Mouse (Mus musculus): ENCODE measurements around the gene Evl.

The Evl gene

DNA sequence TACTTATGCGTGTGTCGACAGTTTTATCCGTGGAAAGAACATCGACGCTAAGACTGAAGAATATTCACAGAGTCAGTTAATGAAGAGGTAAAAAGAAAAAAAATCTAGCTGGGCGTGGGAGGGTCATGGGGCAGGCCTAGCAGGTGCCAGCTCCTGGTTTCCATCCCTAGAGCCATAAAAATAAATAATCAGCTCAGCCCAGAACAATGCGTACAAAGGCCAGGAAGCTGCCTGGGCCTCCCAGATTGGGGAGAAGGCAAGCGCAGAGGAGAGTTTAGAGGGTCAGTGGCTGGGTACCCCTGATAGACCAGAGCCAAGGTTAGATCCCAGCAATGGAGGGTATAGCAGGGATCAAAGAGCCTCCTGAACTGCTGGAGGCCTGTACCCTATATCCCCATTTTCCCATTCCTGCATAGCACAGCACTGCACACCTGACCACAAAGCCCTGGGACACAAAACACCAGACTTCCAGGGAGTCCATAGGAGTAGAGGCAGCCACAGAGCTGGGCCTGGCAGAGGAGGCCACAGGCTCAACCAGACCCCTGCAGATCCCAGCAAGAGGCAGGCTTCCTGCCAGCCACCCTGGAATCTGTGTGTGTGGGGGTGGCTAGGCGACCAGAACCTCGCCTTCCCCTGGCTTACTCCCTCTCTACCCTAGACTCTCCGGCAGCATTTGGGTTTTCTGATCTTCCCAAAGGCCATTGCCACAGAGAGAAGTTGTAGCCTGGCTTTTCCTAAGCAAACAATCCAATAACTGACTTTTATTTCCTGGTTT, 144.4 kb downstream of the Evl start:
- no peak for TF ChIP-seq NANOG (IDR thresholded peaks at IDR 0.05; ENCODE audit: borderline replicate concordance, low read length)
- no peak for TF ChIP-seq POU5F1 (IDR thresholded peaks at IDR 0.05; ENCODE audit: borderline replicate concordance, low read length)
- no peak for TF ChIP-seq CTCF (conservative IDR thresholded peaks at IDR 0.05; ENCODE audit: low read length)
- Histone ChIP-seq H3K4me1 (replicated peaks; ENCODE audit: low read depth, low read length) (peaks cover 32% of the 10 kb centered on the region), H3K36me3 (ENCODE audit: insufficient read depth, low read length) (no peaks in the 10 kb centered on the region), H3K27me3 (ENCODE audit: insufficient read depth, low read length) (peaks cover 57% of the 10 kb centered on the region), H3K9me3 (ENCODE audit: low read length) (no peaks in the 10 kb centered on the region), H3K4me3 (replicated peaks; ENCODE audit: low read length) (no peak overlapping the region)

DNA sequence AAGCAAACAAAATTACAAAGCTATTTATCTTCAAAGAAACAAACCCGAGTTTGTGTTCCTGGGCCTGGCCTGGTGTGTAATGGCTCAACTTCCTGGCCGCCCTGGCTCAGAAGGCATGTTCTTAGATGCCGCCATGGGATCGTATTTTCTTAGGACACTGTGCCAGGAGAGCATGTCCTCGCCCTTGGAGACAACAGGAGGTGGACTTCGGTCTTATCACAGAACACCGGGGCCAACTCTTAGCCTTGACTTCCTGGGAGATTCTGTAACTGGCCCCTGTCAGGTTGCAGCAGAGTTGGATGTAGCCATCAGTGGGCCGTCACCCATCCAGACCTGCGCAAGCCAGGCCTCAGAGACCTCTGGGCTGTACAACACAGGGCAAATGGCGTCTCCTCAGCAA, 145.1 kb downstream of the Evl start:
- H3K36me3 ChIP-seq (ENCODE audit: insufficient read depth, low read length): no peaks in the 10 kb centered on the region
- peaks cover 63% of the 10 kb centered on the region for H3K27me3 ChIP-seq (ENCODE audit: insufficient read depth, low read length)
- peaks cover 32% of the 10 kb centered on the region for H3K4me1 ChIP-seq (replicated peaks; ENCODE audit: low read depth, low read length)
- no peak overlapping the region for H3K4me3 ChIP-seq (replicated peaks; ENCODE audit: low read length)
- no peaks in the 10 kb centered on the region for H3K9me3 ChIP-seq (ENCODE audit: low read length)
- TF ChIP-seq POU5F1 (IDR thresholded peaks at IDR 0.05; ENCODE audit: borderline replicate concordance, low read length) (no peak), CTCF (conservative IDR thresholded peaks at IDR 0.05; ENCODE audit: low read length) (no peak), NANOG (IDR thresholded peaks at IDR 0.05; ENCODE audit: borderline replicate concordance, low read length) (no peak)

DNA sequence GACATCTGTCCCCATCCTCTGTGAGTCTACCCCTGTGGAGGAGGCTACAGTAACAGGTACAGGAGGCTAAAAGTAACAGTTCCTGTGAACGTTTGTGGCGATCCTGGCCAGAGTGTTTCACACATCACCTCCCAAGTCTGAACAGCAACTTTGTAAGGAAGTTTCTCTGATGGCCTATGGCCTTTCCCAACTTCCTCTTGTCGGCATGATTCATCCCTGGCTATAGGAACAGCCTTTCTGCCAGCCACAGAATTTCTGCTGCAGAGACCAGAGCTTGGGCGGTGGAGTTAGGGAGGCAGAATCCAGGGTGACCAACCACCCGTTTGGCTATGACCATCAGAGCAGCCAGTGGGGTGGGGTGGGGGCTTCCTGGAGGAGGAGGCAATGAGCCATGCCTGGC, 145.5 kb downstream of the Evl start:
- no peaks in the 10 kb centered on the region for H3K9me3 ChIP-seq (ENCODE audit: low read length)
- peaks cover 32% of the 10 kb centered on the region for H3K4me1 ChIP-seq (replicated peaks; ENCODE audit: low read depth, low read length)
- TF ChIP-seq POU5F1 (IDR thresholded peaks at IDR 0.05; ENCODE audit: borderline replicate concordance, low read length) (no peak), NANOG (IDR thresholded peaks at IDR 0.05; ENCODE audit: borderline replicate concordance, low read length) (no peak), CTCF (conservative IDR thresholded peaks at IDR 0.05; ENCODE audit: low read length) (no peak)

DNA sequence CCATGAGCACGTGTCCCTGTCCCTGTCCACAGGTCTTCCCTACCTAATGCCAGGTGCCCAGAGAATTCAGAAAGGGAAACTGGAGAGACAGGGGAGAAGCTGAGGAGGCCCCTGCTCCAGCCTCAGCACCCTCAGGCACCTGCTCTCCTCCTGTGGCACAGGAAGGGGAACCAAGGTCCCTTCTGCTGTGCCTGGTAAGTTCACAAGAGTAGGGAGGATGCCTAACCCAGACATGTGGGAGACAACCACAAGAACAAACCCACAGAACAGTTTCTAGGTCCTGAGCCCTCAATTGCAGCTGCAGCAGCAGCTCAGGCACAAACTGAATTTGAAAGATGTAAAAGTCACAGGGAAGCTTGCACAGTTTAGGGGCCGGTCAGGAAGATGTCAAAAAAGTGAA, 146.7 kb downstream of the Evl start:
- H3K27me3 ChIP-seq (ENCODE audit: insufficient read depth, low read length): peaks cover 59% of the 10 kb centered on the region
- no peaks in the 10 kb centered on the region for H3K9me3 ChIP-seq (ENCODE audit: low read length)
- no peak for TF ChIP-seq CTCF (conservative IDR thresholded peaks at IDR 0.05; ENCODE audit: low read length)
- no peak for TF ChIP-seq POU5F1 (IDR thresholded peaks at IDR 0.05; ENCODE audit: borderline replicate concordance, low read length)
- no peak for TF ChIP-seq NANOG (IDR thresholded peaks at IDR 0.05; ENCODE audit: borderline replicate concordance, low read length)
- H3K4me3 ChIP-seq (replicated peaks; ENCODE audit: low read length): no peak overlapping the region
- no peaks in the 10 kb centered on the region for H3K36me3 ChIP-seq (ENCODE audit: insufficient read depth, low read length)
- peaks cover 32% of the 10 kb centered on the region for H3K4me1 ChIP-seq (replicated peaks; ENCODE audit: low read depth, low read length)

More for the DNA sequence above, 145.5 kb downstream of the Evl start:
- Histone ChIP-seq H3K4me3 (replicated peaks; ENCODE audit: low read length) (no peak overlapping the region), H3K27me3 (ENCODE audit: insufficient read depth, low read length) (peaks cover 67% of the 10 kb centered on the region), H3K36me3 (ENCODE audit: insufficient read depth, low read length) (no peaks in the 10 kb centered on the region)

DNA sequence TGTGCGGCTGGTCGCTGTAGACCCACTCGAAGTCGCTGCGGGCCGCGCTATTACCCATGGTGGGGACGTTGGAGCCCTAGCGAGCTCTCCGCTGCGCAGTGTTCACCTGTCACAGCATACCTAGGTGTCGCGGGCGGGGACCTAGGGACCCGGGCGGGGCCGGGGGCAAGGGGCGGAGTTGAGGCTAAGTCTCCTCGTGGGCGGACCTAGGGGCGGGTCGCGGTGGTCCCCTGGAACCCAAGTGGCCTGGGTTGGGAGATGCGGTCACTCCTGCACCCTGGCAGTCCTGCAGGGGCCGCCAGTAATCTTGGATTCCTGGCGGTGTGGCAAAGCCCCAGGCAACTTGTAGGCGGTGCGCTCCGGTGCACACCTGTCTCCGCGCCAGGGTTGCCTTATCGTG, 147.7 kb downstream of the Evl start, which contains the start of gene Degs2:
Gene Degs2, minus strand, starts transcription at position 131 of the 400 bp plus-strand sequence.
- Histone ChIP-seq H3K27me3 (ENCODE audit: insufficient read depth, low read length) (peaks cover 55% of the 10 kb centered on the region), H3K9me3 (ENCODE audit: low read length) (no peaks in the 10 kb centered on the region), H3K4me1 (replicated peaks; ENCODE audit: low read depth, low read length) (peaks cover 26% of the 10 kb centered on the region), H3K36me3 (ENCODE audit: insufficient read depth, low read length) (no peaks in the 10 kb centered on the region), H3K4me3 (replicated peaks; ENCODE audit: low read length) (peak within 1 kb of the TSS; percentile 81)
- no peak for TF ChIP-seq CTCF (conservative IDR thresholded peaks at IDR 0.05; ENCODE audit: low read length)

DNA sequence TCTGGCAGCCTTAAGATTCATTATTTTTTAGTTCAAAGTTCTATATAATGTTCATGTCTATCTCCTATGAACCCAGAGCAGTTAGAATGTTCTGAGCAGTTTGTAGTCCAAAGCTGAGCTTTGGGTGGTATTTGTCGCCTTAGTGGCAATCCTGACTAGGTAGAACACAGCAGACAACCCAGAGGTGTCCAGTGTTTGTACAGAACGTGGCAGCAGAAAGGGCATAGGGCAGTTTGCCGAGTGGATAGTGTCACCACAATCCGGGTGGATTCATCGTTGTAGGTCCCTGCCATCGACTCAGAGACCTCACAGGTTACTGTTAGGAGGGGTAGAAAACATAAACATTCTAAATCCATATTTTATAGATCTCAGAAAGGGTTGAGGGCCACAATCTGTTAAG, 151.0 kb downstream of the Evl start:
- Histone ChIP-seq H3K36me3 (ENCODE audit: insufficient read depth, low read length) (no peaks in the 10 kb centered on the region), H3K27me3 (ENCODE audit: insufficient read depth, low read length) (peaks cover 45% of the 10 kb centered on the region), H3K4me1 (replicated peaks; ENCODE audit: low read depth, low read length) (peaks cover 21% of the 10 kb centered on the region), H3K4me3 (replicated peaks; ENCODE audit: low read length) (no peak overlapping the region), H3K9me3 (ENCODE audit: low read length) (no peaks in the 10 kb centered on the region)
- TF ChIP-seq NANOG (IDR thresholded peaks at IDR 0.05; ENCODE audit: borderline replicate concordance, low read length): no peak
- no peak for TF ChIP-seq POU5F1 (IDR thresholded peaks at IDR 0.05; ENCODE audit: borderline replicate concordance, low read length)
- TF ChIP-seq CTCF (conservative IDR thresholded peaks at IDR 0.05; ENCODE audit: low read length): no peak

DNA sequence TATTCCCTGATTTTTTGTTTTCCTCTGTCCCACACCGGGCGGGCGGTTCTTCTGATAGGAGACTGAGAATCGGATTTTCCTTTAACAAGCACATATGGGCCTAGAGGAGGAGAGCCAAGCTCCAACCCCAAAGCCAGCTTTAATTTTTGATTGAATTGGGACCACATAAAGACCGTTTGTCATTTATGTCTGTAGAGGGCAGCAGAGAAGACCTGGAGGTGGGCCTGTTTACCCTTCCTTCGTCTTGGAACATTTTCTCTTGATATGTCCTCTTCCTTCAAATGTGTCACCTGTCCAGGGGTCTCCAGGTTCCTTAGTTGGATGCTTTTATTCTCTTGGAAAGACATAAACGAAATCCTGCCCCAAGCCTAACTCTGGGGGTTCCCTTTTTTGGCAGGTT, 151.6 kb downstream of the Evl start:
- peak; percentile 37 for TF ChIP-seq CTCF (conservative IDR thresholded peaks at IDR 0.05; ENCODE audit: low read length)
- TF ChIP-seq POU5F1 (IDR thresholded peaks at IDR 0.05; ENCODE audit: borderline replicate concordance, low read length): no peak
- TF ChIP-seq NANOG (IDR thresholded peaks at IDR 0.05; ENCODE audit: borderline replicate concordance, low read length): no peak
- Histone ChIP-seq H3K36me3 (ENCODE audit: insufficient read depth, low read length) (no peaks in the 10 kb centered on the region), H3K4me3 (replicated peaks; ENCODE audit: low read length) (no peak overlapping the region), H3K9me3 (ENCODE audit: low read length) (no peaks in the 10 kb centered on the region), H3K4me1 (replicated peaks; ENCODE audit: low read depth, low read length) (peaks cover 23% of the 10 kb centered on the region), H3K27me3 (ENCODE audit: insufficient read depth, low read length) (peaks cover 38% of the 10 kb centered on the region)

DNA sequence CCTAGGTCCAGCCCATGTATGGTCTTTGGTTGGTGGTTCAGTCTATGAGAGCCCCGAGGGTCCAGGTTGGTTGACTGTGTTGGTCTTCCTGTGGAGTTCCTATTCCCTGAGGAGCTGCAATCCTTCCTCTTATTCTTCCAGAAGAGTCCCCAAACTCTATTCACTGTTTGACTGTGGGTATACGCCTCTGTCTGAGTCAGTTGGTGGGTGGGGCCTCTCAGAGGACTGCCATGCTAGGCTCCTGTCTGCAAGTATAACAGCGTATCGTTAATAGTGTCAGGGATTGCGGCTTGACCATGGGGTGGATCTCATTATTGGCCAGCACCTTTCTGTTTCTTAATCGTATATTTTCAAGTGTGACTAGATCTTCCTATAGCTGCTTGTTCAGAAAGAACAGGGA, 154.9 kb downstream of the Evl start:
- Histone ChIP-seq H3K4me3 (replicated peaks; ENCODE audit: low read length) (no peak overlapping the region), H3K36me3 (ENCODE audit: insufficient read depth, low read length) (no peaks in the 10 kb centered on the region), H3K9me3 (ENCODE audit: low read length) (no peaks in the 10 kb centered on the region), H3K4me1 (replicated peaks; ENCODE audit: low read depth, low read length) (peaks cover 30% of the 10 kb centered on the region), H3K27me3 (ENCODE audit: insufficient read depth, low read length) (peaks cover 6% of the 10 kb centered on the region; the same call in 1 of the 2 replicates)
- TF ChIP-seq CTCF (conservative IDR thresholded peaks at IDR 0.05; ENCODE audit: low read length) (no peak), POU5F1 (IDR thresholded peaks at IDR 0.05; ENCODE audit: borderline replicate concordance, low read length) (no peak), NANOG (IDR thresholded peaks at IDR 0.05; ENCODE audit: borderline replicate concordance, low read length) (no peak)
